Mouse (Mus musculus) kidney, adult 2 months (tissue): ENCODE data around the gene Prr29.

ENCODE experiments used
- CTCF ChIP-seq: fragments of 200-500 bp; conservative IDR thresholded peaks from 2 replicates; pipeline ENCODE4 v1.5.1; 2011; ENCODE audit warnings: low read depth, mild to moderate bottlenecking, control low read depth, low read length, moderate library complexity, mixed read lengths; ENCODE audit not compliant: insufficient read depth, insufficient read length
- POLR2A ChIP-seq: fragments of 200-500 bp; IDR thresholded peaks from one replicate; pipeline ENCODE4 v1.6.1; 2011; ENCODE audit warnings: low read depth, low read length, control low read depth

GRCm38 (mm10) chr11:106328521-106328920, 36.8 kb upstream of the Prr29 start:
- no peak for TF ChIP-seq POLR2A
- TF ChIP-seq CTCF, result no peak
